Mouse (Mus musculus) lung, embryonic 14.5 days (tissue): Measurements from ENCODE around the gene Mpped2. TPM values are rescaled to one million over a fixed set of nuclear protein-coding genes. Genes with fewer than 3 reads are reported as not detected.
A peak's percentile ranks its signal among the peaks of the same experiment; 100 is the strongest.

Experiments used
- ATAC-seq: fragments of 200-750 bp; cut with Nextera tagmentation; 2 replicates; pipeline ENCODE4 v1.8.0; 2017; ENCODE audit warnings: mild to moderate bottlenecking, moderate TSS enrichment, moderate library complexity; ENCODE audit not compliant: insufficient read depth
- DNase-seq: peaks from one replicate; pipeline ENCODE4 v3.0.0-alpha.2; 2015
- H3K27ac ChIP-seq: fragments of 300-500 bp; sonication (generic); 2 replicates; pipeline ENCODE4 v1.5.1; 2014; ENCODE audit warnings: low read depth, mild to moderate bottlenecking, moderate library complexity
- H3K27me3 ChIP-seq: fragments of 300-500 bp; sonication (generic); 2 replicates; pipeline ENCODE4 v1.6.1; 2014; ENCODE audit warnings: low read length, control low read depth; ENCODE audit not compliant: insufficient read depth
- H3K36me3 ChIP-seq: fragments of 300-500 bp; sonication (generic); 2 replicates; pipeline ENCODE4 v1.6.1; 2014; ENCODE audit warnings: control low read depth; ENCODE audit not compliant: insufficient read depth
- H3K4me1 ChIP-seq: fragments of 300-500 bp; sonication (generic); 2 replicates; pipeline ENCODE4 v1.6.1; 2014; ENCODE audit warnings: antibody characterized with exemption, control low read depth; ENCODE audit not compliant: insufficient read depth
- H3K4me2 ChIP-seq: fragments of 300-500 bp; sonication (generic); 2 replicates; pipeline ENCODE4 v1.6.1; 2014; ENCODE audit warnings: mild to moderate bottlenecking
- H3K4me3 ChIP-seq: fragments of 300-500 bp; sonication (generic); 2 replicates; pipeline ENCODE4 v1.5.1; 2014; ENCODE audit warnings: low read depth, low read length
- H3K9ac ChIP-seq: fragments of 300-500 bp; sonication (generic); 2 replicates; pipeline ENCODE4 v1.6.1; 2014
- H3K9me3 ChIP-seq: fragments of 300-500 bp; sonication (generic); 2 replicates; pipeline ENCODE4 v1.6.1; 2016; ENCODE audit warnings: low read depth, low read length, control low read depth
- CTCF ChIP-seq: IDR thresholded peaks from 2 replicates; pipeline ENCODE4 v1.5.1; 2016; ENCODE audit warnings: antibody characterized with exemption, low read depth
- WGBS: fragments of 180-500 bp; shearing (Covaris S2); extraction: QIAGEN DNeasy Blood & Tissue Kit; methylation state at CpG from one replicate; pipeline ENCODE4 v1.1.7; 2014; 5-methylcytosine and 5-hydroxymethylcytosine counted together
- polyA plus RNA-seq: library from polyadenylated mRNA; unstranded; fragments of >200 nt; fragmentation: Nextera tagmentation; extraction: Ambion mirVana; gene quantifications from 2 replicates; pipeline ENCODE4 v1.2.1, GENCODE M21; 2014

Gene Mpped2
- polyA plus RNA-seq, 1 experiment from 2014 or later: 33.3 TPM

GRCm38 (mm10) chr2:106826806-106827205 is 133.7 kb downstream of the Mpped2 start:
- Histone ChIP-seq H3K4me2 (no peak overlapping the region), H3K36me3 (no peaks in the 10 kb centered on the region), H3K27ac (no peak overlapping the region), H3K9me3 (no peaks in the 10 kb centered on the region), H3K27me3 (no peaks in the 10 kb centered on the region), H3K4me1 (peaks cover 3% of the 10 kb centered on the region; the same call in 1 of the 2 replicates), H3K4me3 (no peak overlapping the region), H3K9ac (no peak overlapping the region)
- no peak for DNase-seq
- WGBS: 90% methylated on average over 4 of the region's 4 CpGs
- no peak for ATAC-seq
- no peak for TF ChIP-seq CTCF

- ATAC-seq: peak; percentile 54; the same call in 1 of the 2 replicates
- H3K27ac ChIP-seq: no peak overlapping the region
- H3K9ac ChIP-seq: no peak overlapping the region
- no peak for TF ChIP-seq CTCF
- 40% methylated on average over 12 of the region's 12 CpGs for WGBS
- no peaks in the 10 kb centered on the region for H3K27me3 ChIP-seq
- H3K36me3 ChIP-seq: no peaks in the 10 kb centered on the region
- H3K4me3 ChIP-seq: no peak overlapping the region
- no peak for DNase-seq
- H3K4me1 ChIP-seq: peaks cover 3% of the 10 kb centered on the region; the same call in 1 of the 2 replicates
- H3K9me3 ChIP-seq: no peaks in the 10 kb centered on the region
- no peak overlapping the region for H3K4me2 ChIP-seq
Observed at GRCm38 (mm10) chr2:106828573-106829310, 135.7 kb downstream of the Mpped2 start.

DNA sequence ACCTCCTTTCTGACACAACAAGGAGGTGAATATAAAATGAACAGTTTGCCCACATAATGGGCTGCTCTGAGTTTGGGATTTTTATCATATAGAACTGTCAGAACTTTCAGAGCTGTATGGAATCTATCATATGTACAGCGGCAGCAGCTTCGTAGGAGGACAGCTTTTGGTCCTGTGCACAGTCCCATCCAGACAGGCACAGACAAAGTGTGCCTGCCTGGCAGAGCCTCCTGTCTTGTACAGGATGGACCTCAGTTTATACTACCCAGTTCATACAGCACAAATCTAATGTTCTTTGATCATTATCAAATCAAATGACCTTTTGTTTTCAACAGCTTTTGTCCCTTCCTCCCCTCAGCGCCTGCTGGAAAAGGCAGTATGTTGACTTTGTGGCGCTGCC is 136.4 kb downstream of the Mpped2 start:
- peak; percentile 43; the same call in 1 of the 2 replicates for ATAC-seq

GRCm38 (mm10) chr2:106832577-106832976 is 139.5 kb downstream of the Mpped2 start:
- no peak for TF ChIP-seq CTCF
- 59% methylated on average over 2 of the region's 2 CpGs for WGBS
- Histone ChIP-seq H3K27me3 (no peaks in the 10 kb centered on the region), H3K27ac (no peak overlapping the region), H3K4me1 (peaks cover 11% of the 10 kb centered on the region; the same call in 1 of the 2 replicates), H3K36me3 (no peaks in the 10 kb centered on the region), H3K9me3 (no peaks in the 10 kb centered on the region), H3K4me2 (no peak overlapping the region), H3K9ac (no peak overlapping the region), H3K4me3 (no peak overlapping the region)
- ATAC-seq (no peak), DNase-seq (no peak)

More for the DNA sequence above, 136.4 kb downstream of the Mpped2 start:
- Histone ChIP-seq H3K27me3 (no peaks in the 10 kb centered on the region), H3K9ac (no peak overlapping the region), H3K4me1 (peaks cover 3% of the 10 kb centered on the region; the same call in 1 of the 2 replicates), H3K27ac (no peak overlapping the region), H3K9me3 (no peaks in the 10 kb centered on the region), H3K4me3 (no peak overlapping the region), H3K4me2 (no peak overlapping the region), H3K36me3 (no peaks in the 10 kb centered on the region)
- WGBS: 37% methylated on average over 4 of the region's 4 CpGs
- DNase-seq: no peak
- no peak for TF ChIP-seq CTCF

DNA sequence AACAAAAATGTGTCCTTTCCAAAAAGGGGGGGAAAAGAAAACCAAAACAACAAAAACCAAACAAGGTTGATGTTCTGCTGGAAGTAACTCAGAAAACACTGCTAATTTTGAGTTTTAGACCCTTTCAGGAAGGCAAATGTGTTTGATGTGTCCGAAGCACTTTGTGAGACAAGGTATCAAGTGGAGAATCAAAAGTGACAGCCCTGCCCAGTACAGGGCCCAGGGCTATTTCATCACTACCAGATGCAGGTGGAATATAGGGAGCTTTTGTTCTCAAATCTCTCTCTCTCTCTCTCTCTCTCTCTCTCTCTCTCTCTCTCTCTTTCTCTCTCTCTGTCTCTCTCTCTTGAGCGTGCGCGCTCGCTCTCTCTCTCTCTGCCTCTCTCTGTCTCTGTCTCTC is 140.1 kb downstream of the Mpped2 start:
- Histone ChIP-seq H3K9ac (no peak overlapping the region), H3K27ac (no peak overlapping the region), H3K27me3 (no peaks in the 10 kb centered on the region), H3K4me1 (peaks cover 13% of the 10 kb centered on the region; the same call in 1 of the 2 replicates), H3K4me3 (no peak overlapping the region), H3K9me3 (no peaks in the 10 kb centered on the region), H3K4me2 (no peak overlapping the region), H3K36me3 (no peaks in the 10 kb centered on the region)
- DNase-seq (no peak), ATAC-seq (no peak)
- no peak for TF ChIP-seq CTCF
- 89% methylated on average over 5 of the region's 5 CpGs for WGBS

- no peak overlapping the region for H3K4me2 ChIP-seq
- H3K27ac ChIP-seq: no peak overlapping the region
- no peaks in the 10 kb centered on the region for H3K9me3 ChIP-seq
- H3K27me3 ChIP-seq: no peaks in the 10 kb centered on the region
- H3K4me1 ChIP-seq: peaks cover 11% of the 10 kb centered on the region; the same call in 1 of the 2 replicates
- no peak overlapping the region for H3K4me3 ChIP-seq
- 84% methylated on average over 8 of the region's 8 CpGs for WGBS
- no peaks in the 10 kb centered on the region for H3K36me3 ChIP-seq
- H3K9ac ChIP-seq: no peak overlapping the region
- ATAC-seq (no peak), DNase-seq (no peak)
- no peak for TF ChIP-seq CTCF
Observed at GRCm38 (mm10) chr2:106835321-106835720, 142.3 kb downstream of the Mpped2 start.

GRCm38 (mm10) chr2:106837241-106837640 is 144.2 kb downstream of the Mpped2 start:
- no peak overlapping the region for H3K4me2 ChIP-seq
- no peak for TF ChIP-seq CTCF
- H3K9ac ChIP-seq: no peak overlapping the region
- peaks cover 11% of the 10 kb centered on the region; the same call in 1 of the 2 replicates for H3K4me1 ChIP-seq
- no peaks in the 10 kb centered on the region for H3K27me3 ChIP-seq
- DNase-seq (peak; percentile 59), ATAC-seq (peak; percentile 45; the same call in 1 of the 2 replicates)
- H3K27ac ChIP-seq: no peak overlapping the region
- H3K36me3 ChIP-seq: no peaks in the 10 kb centered on the region
- no peak overlapping the region for H3K4me3 ChIP-seq
- H3K9me3 ChIP-seq: no peaks in the 10 kb centered on the region
- 60% methylated on average over 4 of the region's 4 CpGs for WGBS
